Mouse (Mus musculus) embryonic facial prominence, embryonic 10.5 days (tissue): Measurements from ENCODE around the gene Gm9972. TPM values are rescaled to one million over a fixed set of nuclear protein-coding genes. Genes with fewer than 3 reads are reported as not detected.

Source experiments
- polyA plus RNA-seq: library from polyadenylated mRNA; unstranded; fragments of >200 nt; fragmentation: Nextera tagmentation; extraction: Ambion mirVana; gene quantifications from 2 replicates; pipeline ENCODE4 v1.2.1, GENCODE M21; 2016

The Gm9972 gene
- polyA plus RNA-seq, 1 experiment from 2014 or later, result not detected

Other genes with a start within 250 kb of the Gm9972 start
- 0.26 and 0.36 TPM in 2 replicates for gene Atp10b, start 114.1 kb downstream of the Gm9972 start, polyA plus RNA-seq